Mouse (Mus musculus): ENCODE results near the gene Shcbp1l. TPM values are rescaled to one million over a fixed set of nuclear protein-coding genes. Genes with fewer than 3 reads are reported as not detected.

The Shcbp1l gene
- polyA plus RNA-seq, 1 experiment from 2014 or later = 0.32 TPM

DNA sequence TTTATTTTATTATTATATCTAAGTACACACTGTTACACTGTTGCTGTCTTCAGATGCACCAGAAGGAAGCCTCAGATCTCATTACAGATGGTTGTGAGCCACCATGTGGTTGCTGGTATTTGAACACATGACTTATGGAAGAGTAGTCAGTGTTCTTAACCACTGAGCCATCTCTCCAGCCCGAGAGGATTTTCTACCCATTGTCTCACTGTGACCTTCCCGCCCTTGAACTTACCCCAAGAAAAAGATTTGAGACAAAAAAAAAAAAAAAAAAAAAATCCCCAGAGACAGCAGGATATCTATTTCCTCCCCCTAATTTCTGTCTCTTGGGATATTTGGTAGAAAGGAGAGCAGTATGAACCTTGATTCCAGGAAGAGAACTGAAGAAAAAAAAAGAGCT is 64.6 kb downstream of the Shcbp1l start:
- H3K36me3 ChIP-seq (ENCODE audit: control insufficient read depth, insufficient read depth) = no peaks in the 10 kb centered on the region
- no peaks in the 10 kb centered on the region for H3K9me3 ChIP-seq (replicated peaks; ENCODE audit: control insufficient read depth, low read length)
- H3K27me3 ChIP-seq (ENCODE audit: control insufficient read depth, insufficient read depth, low read depth, low read length) = no peaks in the 10 kb centered on the region
- H3K4me2 ChIP-seq (ENCODE audit: low read depth, low read length) = no peak overlapping the region
- 43% methylated on average over 2 of the region's 2 CpGs for WGBS (ENCODE audit: insufficient replicate concordance)
- ATAC-seq (ENCODE audit: low read depth) = no peak
- H3K4me3 ChIP-seq (ENCODE audit: low read depth, low read length) = no peak overlapping the region
- no peak overlapping the region for H3K9ac ChIP-seq (ENCODE audit: low read depth, low read length)
- peaks cover 13% of the 10 kb centered on the region for H3K4me1 ChIP-seq (ENCODE audit: control insufficient read depth, low read depth, low read length)
- no peak overlapping the region for H3K27ac ChIP-seq (ENCODE audit: low read length)

DNA sequence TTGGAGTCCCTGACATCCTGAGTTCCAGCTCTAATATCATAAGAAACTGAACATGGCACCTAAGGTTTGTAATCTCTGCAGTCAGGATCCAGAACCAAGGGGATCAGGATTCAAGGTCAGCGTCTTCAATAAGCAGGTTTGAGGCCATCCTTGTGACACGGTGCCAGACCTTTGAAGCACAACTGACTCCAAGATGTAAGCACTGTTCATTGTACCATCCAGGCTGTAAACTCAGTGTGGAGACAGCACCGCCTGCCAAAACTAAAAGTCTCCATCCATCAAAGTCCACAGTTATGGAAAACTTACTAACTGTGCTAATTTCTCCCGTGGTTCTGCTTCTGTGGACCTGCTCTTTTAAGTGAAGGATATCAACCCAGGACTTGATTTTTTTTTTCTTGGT is 65.0 kb downstream of the Shcbp1l start:
- Histone ChIP-seq H3K4me1 (ENCODE audit: control insufficient read depth, low read depth, low read length) (peaks cover 9% of the 10 kb centered on the region), H3K9ac (ENCODE audit: low read depth, low read length) (no peak overlapping the region), H3K9me3 (replicated peaks; ENCODE audit: control insufficient read depth, low read length) (no peaks in the 10 kb centered on the region), H3K4me2 (ENCODE audit: low read depth, low read length) (no peak overlapping the region), H3K36me3 (ENCODE audit: control insufficient read depth, insufficient read depth) (no peaks in the 10 kb centered on the region), H3K27ac (ENCODE audit: low read length) (no peak overlapping the region), H3K27me3 (ENCODE audit: control insufficient read depth, insufficient read depth, low read depth, low read length) (no peaks in the 10 kb centered on the region), H3K4me3 (ENCODE audit: low read depth, low read length) (no peak overlapping the region)
- no peak for ATAC-seq (ENCODE audit: low read depth)
- WGBS (ENCODE audit: insufficient replicate concordance) = 74% methylated on average over 4 of the region's 4 CpGs

GRCm38 (mm10) chr1:153491345-153491744 is 66.4 kb downstream of the Shcbp1l start:
- 77% methylated on average over 2 of the region's 2 CpGs for WGBS (ENCODE audit: insufficient replicate concordance)
- no peaks in the 10 kb centered on the region for H3K9me3 ChIP-seq (replicated peaks; ENCODE audit: control insufficient read depth, low read length)
- no peak overlapping the region for H3K4me2 ChIP-seq (ENCODE audit: low read depth, low read length)

GRCm38 (mm10) chr1:153491822-153492221 is 66.9 kb downstream of the Shcbp1l start:
- Histone ChIP-seq H3K36me3 (ENCODE audit: control insufficient read depth, insufficient read depth) (no peaks in the 10 kb centered on the region), H3K4me1 (ENCODE audit: control insufficient read depth, low read depth, low read length) (no peaks in the 10 kb centered on the region; the same call in 1 of the 2 replicates), H3K4me2 (ENCODE audit: low read depth, low read length) (no peak overlapping the region), H3K4me3 (ENCODE audit: low read depth, low read length) (no peak overlapping the region), H3K27me3 (ENCODE audit: control insufficient read depth, insufficient read depth, low read depth, low read length) (no peaks in the 10 kb centered on the region), H3K9me3 (replicated peaks; ENCODE audit: control insufficient read depth, low read length) (no peaks in the 10 kb centered on the region), H3K27ac (ENCODE audit: low read length) (no peak overlapping the region), H3K9ac (ENCODE audit: low read depth, low read length) (no peak overlapping the region)
- WGBS (ENCODE audit: insufficient replicate concordance) = 68% methylated on average over 1 of the region's 1 CpGs
- ATAC-seq (ENCODE audit: low read depth) = no peak

More at GRCm38 (mm10) chr1:153491345-153491744, 66.4 kb downstream of the Shcbp1l start:
- no peak overlapping the region for H3K9ac ChIP-seq (ENCODE audit: low read depth, low read length)
- no peaks in the 10 kb centered on the region for H3K27me3 ChIP-seq (ENCODE audit: control insufficient read depth, insufficient read depth, low read depth, low read length)
- H3K4me3 ChIP-seq (ENCODE audit: low read depth, low read length) = no peak overlapping the region
- H3K27ac ChIP-seq (ENCODE audit: low read length) = no peak overlapping the region
- ATAC-seq (ENCODE audit: low read depth) = no peak
- no peaks in the 10 kb centered on the region; the same call in 1 of the 2 replicates for H3K4me1 ChIP-seq (ENCODE audit: control insufficient read depth, low read depth, low read length)
- no peaks in the 10 kb centered on the region for H3K36me3 ChIP-seq (ENCODE audit: control insufficient read depth, insufficient read depth)

DNA sequence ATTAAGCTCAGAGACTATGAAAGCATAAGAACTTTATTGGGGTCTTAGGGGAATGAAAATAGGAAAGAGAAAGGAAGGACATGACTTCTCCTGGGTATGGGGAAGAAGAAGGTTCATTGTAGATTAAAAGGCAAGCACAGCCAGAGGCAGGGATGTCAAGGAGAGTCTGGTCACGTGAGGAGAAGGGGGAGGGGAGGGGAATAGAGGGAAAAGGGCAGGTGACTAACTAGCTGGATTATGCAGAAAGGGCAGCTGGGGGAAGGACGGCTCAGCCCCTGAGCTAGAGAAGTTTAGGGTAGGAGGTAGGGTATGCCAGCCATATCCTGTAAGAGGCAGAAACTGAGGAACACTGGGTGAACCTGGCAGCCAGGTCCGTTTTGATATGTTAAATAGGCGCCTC is 68.4 kb downstream of the Shcbp1l start:
- 34% methylated on average over 4 of the region's 4 CpGs for WGBS (ENCODE audit: insufficient replicate concordance)
- Histone ChIP-seq H3K9ac (ENCODE audit: low read depth, low read length) (no peak overlapping the region), H3K27me3 (ENCODE audit: control insufficient read depth, insufficient read depth, low read depth, low read length) (no peaks in the 10 kb centered on the region), H3K9me3 (replicated peaks; ENCODE audit: control insufficient read depth, low read length) (no peaks in the 10 kb centered on the region), H3K27ac (ENCODE audit: low read length) (no peak overlapping the region), H3K4me2 (ENCODE audit: low read depth, low read length) (no peak overlapping the region), H3K36me3 (ENCODE audit: control insufficient read depth, insufficient read depth) (no peaks in the 10 kb centered on the region), H3K4me1 (ENCODE audit: control insufficient read depth, low read depth, low read length) (no peaks in the 10 kb centered on the region), H3K4me3 (ENCODE audit: low read depth, low read length) (no peak overlapping the region)
- no peak for ATAC-seq (ENCODE audit: low read depth)

DNA sequence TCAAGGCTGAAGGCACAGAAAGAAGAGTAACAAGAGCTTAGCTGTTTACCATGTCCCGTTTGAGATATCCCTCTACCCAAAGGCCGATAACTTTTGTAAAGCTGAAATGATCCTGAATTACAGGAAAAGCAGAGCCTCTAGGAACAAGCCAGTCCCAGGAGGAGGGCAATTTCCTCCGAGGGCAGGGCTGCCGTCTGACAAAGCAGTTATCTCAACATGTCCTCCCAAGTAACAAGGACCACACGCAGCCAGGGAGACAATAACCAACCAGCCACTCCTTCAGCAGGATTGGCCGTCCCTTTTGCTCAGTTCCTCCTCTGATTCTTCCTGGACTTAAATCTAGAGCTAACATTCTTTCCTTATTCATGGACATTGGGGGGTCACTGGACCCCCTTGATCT is 69.0 kb downstream of the Shcbp1l start:
- Histone ChIP-seq H3K9ac (ENCODE audit: low read depth, low read length) (no peak overlapping the region), H3K27ac (ENCODE audit: low read length) (no peak overlapping the region), H3K36me3 (ENCODE audit: control insufficient read depth, insufficient read depth) (no peaks in the 10 kb centered on the region), H3K9me3 (replicated peaks; ENCODE audit: control insufficient read depth, low read length) (no peaks in the 10 kb centered on the region), H3K27me3 (ENCODE audit: control insufficient read depth, insufficient read depth, low read depth, low read length) (no peaks in the 10 kb centered on the region), H3K4me3 (ENCODE audit: low read depth, low read length) (no peak overlapping the region), H3K4me2 (ENCODE audit: low read depth, low read length) (no peak overlapping the region), H3K4me1 (ENCODE audit: control insufficient read depth, low read depth, low read length) (no peaks in the 10 kb centered on the region)
- ATAC-seq (ENCODE audit: low read depth) = no peak
- WGBS (ENCODE audit: insufficient replicate concordance) = 24% methylated on average over 6 of the region's 6 CpGs

- no peak overlapping the region for H3K4me3 ChIP-seq (ENCODE audit: low read depth, low read length)
- no peak for ATAC-seq (ENCODE audit: low read depth)
- 72% methylated on average over 3 of the region's 3 CpGs for WGBS (ENCODE audit: insufficient replicate concordance)
These were observed 71.1 kb downstream of the Shcbp1l start for GRCm38 (mm10) chr1:153496030-153496429.

GRCm38 (mm10) chr1:153500030-153500429 is 75.1 kb downstream of the Shcbp1l start:
- Histone ChIP-seq H3K36me3 (ENCODE audit: control insufficient read depth, insufficient read depth) (no peaks in the 10 kb centered on the region), H3K4me3 (ENCODE audit: low read depth, low read length) (no peak overlapping the region), H3K27me3 (ENCODE audit: control insufficient read depth, insufficient read depth, low read depth, low read length) (no peaks in the 10 kb centered on the region), H3K4me1 (ENCODE audit: control insufficient read depth, low read depth, low read length) (no peaks in the 10 kb centered on the region), H3K9ac (ENCODE audit: low read depth, low read length) (no peak overlapping the region), H3K4me2 (ENCODE audit: low read depth, low read length) (no peak overlapping the region), H3K9me3 (replicated peaks; ENCODE audit: control insufficient read depth, low read length) (no peaks in the 10 kb centered on the region), H3K27ac (ENCODE audit: low read length) (no peak overlapping the region)
- ATAC-seq (ENCODE audit: low read depth) = no peak
- 67% methylated on average over 9 of the region's 9 CpGs for WGBS (ENCODE audit: insufficient replicate concordance)

More at GRCm38 (mm10) chr1:153496030-153496429, 71.1 kb downstream of the Shcbp1l start:
- no peaks in the 10 kb centered on the region for H3K4me1 ChIP-seq (ENCODE audit: control insufficient read depth, low read depth, low read length)
- H3K36me3 ChIP-seq (ENCODE audit: control insufficient read depth, insufficient read depth) = no peaks in the 10 kb centered on the region
- H3K27ac ChIP-seq (ENCODE audit: low read length) = no peak overlapping the region
- no peak overlapping the region for H3K4me2 ChIP-seq (ENCODE audit: low read depth, low read length)
- no peaks in the 10 kb centered on the region for H3K9me3 ChIP-seq (replicated peaks; ENCODE audit: control insufficient read depth, low read length)
- H3K27me3 ChIP-seq (ENCODE audit: control insufficient read depth, insufficient read depth, low read depth, low read length) = no peaks in the 10 kb centered on the region
- no peak overlapping the region for H3K9ac ChIP-seq (ENCODE audit: low read depth, low read length)

GRCm38 (mm10) chr1:153501644-153502321 is 76.8 kb downstream of the Shcbp1l start:
- H3K36me3 ChIP-seq (ENCODE audit: control insufficient read depth, insufficient read depth) = no peaks in the 10 kb centered on the region
- WGBS (ENCODE audit: insufficient replicate concordance) = 37% methylated on average over 5 of the region's 5 CpGs
- H3K4me2 ChIP-seq (ENCODE audit: low read depth, low read length) = no peak overlapping the region
- no peaks in the 10 kb centered on the region for H3K27me3 ChIP-seq (ENCODE audit: control insufficient read depth, insufficient read depth, low read depth, low read length)
- H3K27ac ChIP-seq (ENCODE audit: low read length) = no peak overlapping the region
- H3K9ac ChIP-seq (ENCODE audit: low read depth, low read length) = no peak overlapping the region
- no peaks in the 10 kb centered on the region for H3K4me1 ChIP-seq (ENCODE audit: control insufficient read depth, low read depth, low read length)
- no peaks in the 10 kb centered on the region for H3K9me3 ChIP-seq (replicated peaks; ENCODE audit: control insufficient read depth, low read length)
- H3K4me3 ChIP-seq (ENCODE audit: low read depth, low read length) = no peak overlapping the region
- peak; percentile 47; the same call in 1 of the 2 replicates for ATAC-seq (ENCODE audit: low read depth)

All from liver, embryonic 16.5 days (tissue).